Mouse (Mus musculus): ENCODE measurements around the gene Arhgap15.

- TF ChIP-seq POLR2A (IDR thresholded peaks at IDR 0.05; ENCODE audit: low read depth, low read length) (no peak), CTCF (IDR thresholded peaks at IDR 0.05; ENCODE audit: extremely low read depth, insufficient read depth, insufficient read length, insufficient replicate concordance) (no peak)
Observed at GRCm38 (mm10) chr2:43782157-43782556, 33.5 kb downstream of the Arhgap15 start.
